Mouse (Mus musculus): ENCODE data around the gene Nfib.
"Not testable (repeated sequence)": the region's sequence is repeated elsewhere in the genome, so short reads cannot be mapped to it uniquely, and the experiment has no call there.

The Nfib gene

DNA sequence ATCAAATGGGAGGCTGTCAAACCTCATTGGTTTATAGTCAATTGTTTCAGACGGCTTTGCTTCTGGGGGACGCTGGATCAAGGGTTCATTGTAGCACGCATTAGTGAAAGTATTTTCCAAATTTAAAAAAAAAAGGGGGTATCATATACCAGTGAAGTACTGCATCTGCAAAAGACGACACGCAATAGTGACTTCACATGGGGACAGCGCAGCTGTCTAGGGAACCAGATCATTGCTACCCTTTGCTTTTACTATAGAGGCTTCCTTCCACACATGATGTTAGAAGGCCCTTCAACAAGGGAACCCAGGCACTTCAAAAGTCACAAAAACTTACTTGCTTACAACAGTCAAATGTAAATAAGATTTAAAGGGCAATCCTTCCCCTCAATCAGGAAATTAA lies 402.6 kb downstream of the Nfib start:
- no peak for DNase-seq (ENCODE audit: low read depth, low spot score)

GRCm38 (mm10) chr4:82298606-82299005 lies 406.9 kb downstream of the Nfib start:
- no peak for DNase-seq (ENCODE audit: low read depth, low spot score)

DNA sequence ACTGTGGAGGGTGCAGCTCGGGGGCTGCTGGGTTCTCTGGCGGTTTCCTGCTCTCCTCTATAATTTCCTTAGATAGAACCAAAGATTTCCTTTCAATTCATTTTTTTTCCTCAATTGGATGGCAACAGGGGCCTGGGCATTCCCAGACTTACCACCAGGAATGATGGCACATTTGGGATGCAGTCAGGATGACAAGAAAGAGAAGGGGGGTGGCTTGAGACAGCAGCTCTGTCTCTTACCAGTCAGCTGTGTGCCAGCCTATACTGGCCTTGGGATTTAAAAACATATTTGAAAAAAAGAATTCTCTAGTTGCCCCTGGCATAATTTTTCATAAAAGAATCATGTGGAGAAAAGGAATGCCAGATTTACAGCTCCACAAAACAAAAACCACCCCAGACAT lies 408.0 kb downstream of the Nfib start:
- no peak for DNase-seq (ENCODE audit: low read depth, low spot score)

- DNase-seq (ENCODE audit: low read depth, low spot score): no peak
Observed at GRCm38 (mm10) chr4:82294066-82294465, 411.5 kb downstream of the Nfib start.

GRCm38 (mm10) chr4:82291174-82291847 lies 414.2 kb downstream of the Nfib start:
- DNase-seq (ENCODE audit: low read depth, low spot score): peak; percentile 47

DNA sequence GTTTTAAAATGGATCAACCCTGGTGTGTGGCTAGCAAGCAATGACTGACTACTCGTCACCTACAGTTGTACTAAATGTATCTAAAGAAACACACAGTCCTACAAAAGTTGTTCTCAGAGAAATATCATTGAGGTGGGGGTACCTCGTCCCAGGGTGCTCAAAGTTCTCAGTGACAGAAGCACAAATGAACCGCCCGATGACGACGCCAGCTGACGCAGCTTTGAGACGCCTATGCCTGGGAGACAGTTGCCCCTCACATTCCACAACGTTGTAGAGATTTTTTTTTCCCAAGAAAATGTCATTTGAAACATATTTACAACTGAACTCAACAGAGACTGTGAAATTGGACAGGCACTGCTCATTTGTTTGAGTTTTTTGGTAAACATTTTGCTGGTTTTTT lies 414.9 kb downstream of the Nfib start:
- no peak for DNase-seq (ENCODE audit: low read depth, low spot score)

GRCm38 (mm10) chr4:82289596-82289995 lies 416.0 kb downstream of the Nfib start:
- DNase-seq (ENCODE audit: low read depth, low spot score): no peak

- no peak for DNase-seq (ENCODE audit: low read depth, low spot score)
Observed at GRCm38 (mm10) chr4:82288138-82288537, 417.4 kb downstream of the Nfib start.

GRCm38 (mm10) chr4:82287454-82287853 lies 418.1 kb downstream of the Nfib start:
- no peak for DNase-seq (ENCODE audit: low read depth, low spot score)

- DNase-seq (ENCODE audit: low read depth, low spot score): no peak
Observed at GRCm38 (mm10) chr4:82286931-82287330, 418.6 kb downstream of the Nfib start.

- no peak for DNase-seq (ENCODE audit: low read depth, low spot score)
Observed at GRCm38 (mm10) chr4:82283536-82283935, 422.0 kb downstream of the Nfib start.

- no peak for DNase-seq (ENCODE audit: low read depth, low spot score)
Observed at GRCm38 (mm10) chr4:82275996-82276395, 429.6 kb downstream of the Nfib start.

DNA sequence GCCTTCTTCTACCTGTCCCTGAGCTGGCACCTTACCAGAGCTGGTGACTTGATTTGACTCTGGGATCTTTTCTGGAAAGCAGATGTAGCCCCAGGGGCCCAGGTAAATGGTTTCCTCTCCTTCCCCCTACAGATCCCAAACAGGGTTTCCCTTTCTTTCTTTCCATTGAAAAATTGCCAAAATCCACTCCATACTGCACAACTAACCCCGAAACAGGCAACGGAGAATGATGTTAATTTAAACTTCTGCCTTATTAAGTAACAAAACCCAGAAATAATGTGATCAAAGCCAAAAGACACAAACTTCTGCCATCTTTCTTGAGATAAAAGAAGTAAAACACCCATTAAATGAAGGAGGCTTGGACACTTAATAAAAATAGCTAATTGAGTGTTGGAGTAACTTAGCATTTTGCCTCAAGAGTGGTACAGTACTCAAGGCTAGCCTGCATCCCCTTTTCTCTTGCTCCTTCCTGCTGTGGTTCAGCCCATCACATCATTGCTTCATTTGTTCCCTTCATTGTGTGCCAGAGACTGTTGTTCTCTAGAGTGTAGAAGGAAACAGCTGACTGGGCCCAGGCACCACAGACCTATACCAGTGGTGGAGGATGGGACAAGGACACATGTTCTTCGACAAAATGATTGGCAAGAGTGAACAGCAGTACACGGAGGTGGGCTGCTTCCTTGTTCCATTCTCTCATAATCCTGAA lies 432.3 kb downstream of the Nfib start:
- DNase-seq (ENCODE audit: low read depth, low spot score): no peak

DNA sequence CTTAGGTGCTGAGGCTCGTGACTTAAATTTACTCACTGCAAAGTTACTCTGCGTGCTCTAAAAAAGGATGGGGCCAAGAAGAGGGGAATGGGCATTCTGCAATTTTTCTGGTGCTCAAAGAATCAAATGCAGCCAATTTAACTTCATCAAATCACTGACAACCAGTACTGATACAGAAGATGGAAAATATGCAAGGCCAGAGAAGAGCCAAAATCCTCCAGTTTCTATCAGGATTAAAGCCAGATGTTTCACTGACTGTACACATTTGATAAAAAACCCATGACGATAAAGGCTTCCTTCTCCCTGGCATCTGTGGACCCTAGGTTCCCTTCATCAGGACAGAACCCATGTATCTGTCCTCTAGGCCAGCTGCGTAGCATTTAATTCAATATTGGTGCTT lies 433.5 kb downstream of the Nfib start:
- no peak for DNase-seq (ENCODE audit: low read depth, low spot score)

DNA sequence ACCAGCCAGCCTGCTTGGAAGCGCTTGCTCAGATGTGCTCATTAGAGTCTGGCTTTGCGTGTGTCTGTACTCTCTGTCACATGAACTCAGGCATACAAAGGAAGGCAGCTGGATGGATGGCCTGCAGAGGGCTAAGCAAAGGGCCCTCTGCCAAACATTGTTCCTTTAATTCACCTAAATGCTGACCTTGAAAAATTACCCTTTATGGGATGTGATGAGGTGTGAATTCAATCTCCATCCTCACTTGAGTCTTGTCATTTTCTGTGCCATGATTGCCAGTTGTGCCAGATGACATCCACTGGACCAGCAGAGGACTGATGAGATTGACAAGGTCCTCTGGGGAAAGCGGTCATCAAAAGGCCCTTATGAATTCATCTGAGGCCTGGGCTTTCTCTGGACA lies 434.0 kb downstream of the Nfib start:
- no peak for DNase-seq (ENCODE audit: low read depth, low spot score)

DNA sequence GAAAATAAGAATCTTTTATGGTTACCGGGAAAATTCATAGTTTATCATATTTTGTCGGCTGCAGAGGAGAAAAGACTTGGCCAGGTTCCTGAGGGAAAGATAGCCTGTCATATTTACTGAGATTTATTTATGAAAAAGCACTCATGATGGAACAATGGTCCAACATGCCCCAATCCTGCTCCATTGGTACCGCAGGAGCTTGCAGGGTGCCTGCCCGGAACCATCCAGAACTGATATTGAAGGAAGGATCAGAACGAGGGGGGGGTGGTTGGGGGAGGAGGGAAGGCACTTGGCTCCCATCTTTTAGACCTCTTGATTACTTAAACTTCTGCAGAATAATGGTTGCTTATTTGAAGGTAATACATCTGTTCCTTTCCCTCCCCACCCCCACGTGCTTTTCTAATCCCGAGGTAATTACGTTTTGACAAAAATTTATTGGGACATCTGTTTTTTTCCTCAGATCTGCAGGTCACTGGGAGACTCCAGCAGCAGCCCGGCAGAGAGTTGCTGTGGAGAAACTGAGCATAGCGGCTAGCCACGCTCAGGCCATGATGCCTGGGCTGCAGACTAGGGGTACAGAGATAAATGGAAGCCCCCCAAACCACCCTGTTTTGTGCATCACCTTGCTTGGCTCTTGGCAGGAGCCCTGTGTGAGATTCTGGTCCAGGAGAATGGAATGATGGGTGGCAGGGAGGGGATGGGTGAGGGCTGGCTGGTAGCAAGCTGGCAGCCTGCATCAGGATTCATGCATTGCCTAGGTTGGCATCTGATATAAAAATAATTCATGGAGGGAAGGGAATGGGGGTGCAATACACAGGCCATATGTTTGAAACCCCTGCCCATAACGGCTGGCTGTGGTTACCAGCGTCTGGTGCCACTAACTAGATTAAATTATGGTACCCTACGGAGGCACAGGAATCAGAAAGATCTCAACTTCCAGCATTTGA lies 437.4 kb downstream of the Nfib start:
- peak; percentile 63 for DNase-seq (ENCODE audit: low read depth, low spot score)

GRCm38 (mm10) chr4:82266066-82266619 lies 439.4 kb downstream of the Nfib start:
- DNase-seq (ENCODE audit: low read depth, low spot score): no peak

DNA sequence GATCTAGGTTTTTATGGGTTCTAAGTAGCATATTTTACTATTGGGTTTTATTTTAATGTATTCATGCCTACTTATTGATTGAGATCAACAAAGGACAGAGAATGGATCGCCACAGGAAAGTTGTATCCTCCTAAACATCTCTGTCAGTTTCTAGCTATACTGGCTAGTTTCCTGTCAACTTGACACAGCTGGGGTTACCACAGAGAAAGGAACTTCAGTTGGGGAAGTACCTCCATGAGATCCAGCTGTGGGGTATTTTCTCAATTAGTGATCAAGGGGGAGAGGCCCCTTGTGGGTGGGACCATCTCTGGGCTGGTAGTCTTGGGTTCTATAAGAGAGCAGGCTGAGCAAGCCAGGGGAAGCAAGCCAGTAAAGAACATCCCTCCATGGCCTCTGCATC lies 447.0 kb downstream of the Nfib start:
- not testable (repeated sequence) for DNase-seq (ENCODE audit: low read depth, low spot score)

DNA sequence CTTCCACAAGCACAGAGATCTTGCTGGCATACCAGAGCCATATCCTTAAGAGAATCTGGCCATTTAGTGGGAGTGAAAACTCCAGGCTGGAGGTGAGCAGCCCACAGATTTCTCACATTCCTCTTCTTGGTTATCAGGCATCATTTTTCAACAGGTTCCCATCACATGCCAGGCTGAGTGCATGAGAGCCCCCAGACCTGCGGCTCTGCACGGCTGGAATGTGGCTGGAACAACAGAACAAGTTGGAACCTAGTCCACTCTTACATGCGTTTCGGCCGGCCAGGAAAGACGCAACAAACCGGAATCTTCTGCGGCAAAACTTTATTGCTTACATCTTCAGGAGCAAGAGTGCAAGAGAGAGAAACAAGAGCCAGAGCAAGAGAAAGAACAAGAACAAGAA lies 453.5 kb downstream of the Nfib start:
- no peak for DNase-seq (ENCODE audit: low read depth, low spot score)

GRCm38 (mm10) chr4:82250355-82250659 lies 455.2 kb downstream of the Nfib start:
- no peak for DNase-seq (ENCODE audit: low read depth, low spot score)

DNA sequence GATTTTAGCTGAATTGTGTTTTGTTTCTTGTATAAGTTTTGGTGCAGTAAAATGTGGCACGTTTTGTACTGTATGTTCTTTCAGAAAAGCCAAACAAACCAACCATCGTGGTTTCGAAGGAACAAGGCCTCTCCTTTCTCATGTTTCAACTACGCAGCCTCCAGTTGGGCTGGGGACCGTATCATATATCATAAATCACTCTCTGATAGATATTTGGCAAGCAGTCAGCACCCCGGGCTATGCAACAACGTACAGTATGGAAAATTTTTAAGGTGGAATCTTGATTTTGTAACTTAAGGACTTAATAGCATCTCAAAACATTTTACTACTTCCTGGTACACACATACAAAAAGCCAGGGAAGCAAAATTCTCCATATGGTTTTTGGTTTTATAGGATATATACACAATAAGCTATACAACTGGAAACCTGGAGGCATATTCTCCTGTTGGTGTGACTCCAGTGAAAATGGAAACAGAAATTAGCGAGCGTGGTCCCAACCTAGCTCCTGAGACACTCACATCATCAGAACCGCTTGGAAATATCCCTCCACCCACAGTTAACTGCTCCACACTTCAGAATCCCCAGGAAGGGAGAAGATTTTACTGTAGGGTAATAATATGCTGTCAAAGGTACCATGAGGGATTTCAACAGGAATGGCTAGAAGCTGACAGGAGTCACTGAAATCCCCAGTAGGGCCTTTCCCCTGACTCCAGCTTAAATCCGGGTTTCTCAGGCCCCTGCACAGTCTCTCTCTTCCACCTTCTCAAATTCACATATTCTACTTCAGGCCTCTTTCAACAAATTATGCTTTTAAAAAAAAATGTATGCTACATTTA lies 455.8 kb downstream of the Nfib start:
- DNase-seq (ENCODE audit: low read depth, low spot score): peak; percentile 48
